Mouse (Mus musculus) adrenal gland, adult 18-20 months (tissue): ENCODE measurements around the gene Srebf1. TPM values are rescaled to one million over a fixed set of nuclear protein-coding genes. Genes with fewer than 3 reads are reported as not detected.
A peak's percentile ranks its signal among the peaks of the same experiment; 100 is the strongest.

Source experiments
- DNase-seq, 2 experiments: peaks; one replicate each; pipeline ENCODE4 v3.0.0; 2021 to 2022; ENCODE audit warnings: low spot score in 2 of 2
- total RNA-seq, 2 experiments: library from RNA; stranded (reverse); gene quantifications; 1 replicate in 1 of 2; 2 replicates in 1 of 2; pipeline ENCODE4 v1.2.3; 2021

Srebf1 gene
- total RNA-seq, 2 experiments from 2014 or later: 141 to 185 TPM

DNA sequence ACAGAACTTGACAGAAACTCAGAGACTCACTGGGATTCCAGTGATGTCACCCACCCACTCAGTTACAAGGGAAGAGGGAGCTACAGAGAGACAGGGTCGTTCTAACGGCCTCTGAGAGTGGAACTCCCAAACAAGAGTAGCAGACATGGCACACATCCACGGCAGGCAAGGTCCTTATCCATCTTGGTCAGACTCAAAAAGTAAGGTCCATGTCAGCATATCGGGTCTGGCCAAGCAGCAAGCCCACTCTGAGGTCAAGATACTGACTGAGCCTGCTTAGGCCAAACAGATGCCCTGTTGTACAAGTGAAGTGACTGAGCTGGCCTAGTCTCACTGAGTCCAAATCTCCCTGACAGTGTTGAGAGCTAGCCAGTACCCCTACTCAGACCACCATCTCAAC lies 13.7 kb downstream of the Srebf1 start:
- no peak for DNase-seq

DNA sequence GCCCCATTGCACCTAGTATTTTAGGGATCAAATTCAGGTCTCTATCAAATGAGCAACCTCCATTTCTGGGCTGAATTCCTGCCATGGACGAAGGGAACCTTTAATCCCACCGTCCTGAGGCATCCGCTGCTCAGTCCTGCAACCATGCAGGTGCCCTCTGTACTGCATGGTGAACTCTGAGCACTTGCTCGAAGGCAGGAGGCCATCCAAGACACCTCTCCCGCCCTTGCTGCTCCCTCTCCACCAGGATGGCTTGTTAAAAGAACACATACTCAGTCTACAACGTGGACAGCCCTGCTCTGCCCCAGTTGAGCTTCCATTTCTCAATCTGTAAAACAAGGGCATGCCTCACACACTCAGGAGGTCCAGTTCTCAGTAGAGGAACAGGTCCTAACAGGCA lies 14.2 kb downstream of the Srebf1 start:
- DNase-seq: no peak

DNA sequence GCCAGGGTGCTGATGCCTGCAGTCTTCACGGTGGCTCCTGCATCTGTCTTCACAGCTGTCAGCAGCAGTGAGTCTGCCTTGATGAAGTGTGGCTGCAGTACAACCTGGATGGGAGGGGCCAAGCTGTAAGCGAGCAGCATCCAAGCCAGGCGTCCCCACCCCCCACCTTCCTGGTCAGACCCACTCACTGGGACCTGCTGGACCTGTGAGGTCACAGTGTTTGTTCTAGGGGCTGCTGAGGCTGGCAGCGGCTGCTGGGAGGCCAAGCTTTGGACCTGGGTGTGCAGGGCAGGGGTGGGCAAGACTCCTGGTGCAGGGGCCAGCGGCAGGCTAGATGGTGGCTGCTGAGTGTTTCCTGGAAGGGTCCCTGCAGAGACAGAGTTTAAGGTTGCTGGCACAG lies 16.2 kb downstream of the Srebf1 start:
- DNase-seq: no peak

DNA sequence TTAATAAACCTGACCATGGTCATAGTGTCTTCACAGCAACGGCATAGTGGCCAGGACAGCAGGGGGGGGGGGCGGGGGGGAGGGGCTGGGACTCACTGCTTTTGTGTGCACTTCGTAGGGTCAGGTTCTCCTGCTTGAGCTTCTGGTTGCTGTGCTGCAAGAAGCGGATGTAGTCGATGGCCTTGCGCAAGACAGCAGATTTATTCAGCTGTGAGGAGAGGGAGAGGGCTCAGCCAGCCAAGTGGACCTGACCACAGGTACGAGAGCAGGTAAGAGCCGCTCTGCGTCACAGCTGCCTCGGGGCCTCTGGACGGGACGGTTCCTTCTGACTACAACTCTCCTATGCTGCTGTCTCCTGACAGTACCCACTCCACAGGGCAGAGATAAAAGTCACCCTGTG lies 17.4 kb downstream of the Srebf1 start:
- no peak for DNase-seq

DNA sequence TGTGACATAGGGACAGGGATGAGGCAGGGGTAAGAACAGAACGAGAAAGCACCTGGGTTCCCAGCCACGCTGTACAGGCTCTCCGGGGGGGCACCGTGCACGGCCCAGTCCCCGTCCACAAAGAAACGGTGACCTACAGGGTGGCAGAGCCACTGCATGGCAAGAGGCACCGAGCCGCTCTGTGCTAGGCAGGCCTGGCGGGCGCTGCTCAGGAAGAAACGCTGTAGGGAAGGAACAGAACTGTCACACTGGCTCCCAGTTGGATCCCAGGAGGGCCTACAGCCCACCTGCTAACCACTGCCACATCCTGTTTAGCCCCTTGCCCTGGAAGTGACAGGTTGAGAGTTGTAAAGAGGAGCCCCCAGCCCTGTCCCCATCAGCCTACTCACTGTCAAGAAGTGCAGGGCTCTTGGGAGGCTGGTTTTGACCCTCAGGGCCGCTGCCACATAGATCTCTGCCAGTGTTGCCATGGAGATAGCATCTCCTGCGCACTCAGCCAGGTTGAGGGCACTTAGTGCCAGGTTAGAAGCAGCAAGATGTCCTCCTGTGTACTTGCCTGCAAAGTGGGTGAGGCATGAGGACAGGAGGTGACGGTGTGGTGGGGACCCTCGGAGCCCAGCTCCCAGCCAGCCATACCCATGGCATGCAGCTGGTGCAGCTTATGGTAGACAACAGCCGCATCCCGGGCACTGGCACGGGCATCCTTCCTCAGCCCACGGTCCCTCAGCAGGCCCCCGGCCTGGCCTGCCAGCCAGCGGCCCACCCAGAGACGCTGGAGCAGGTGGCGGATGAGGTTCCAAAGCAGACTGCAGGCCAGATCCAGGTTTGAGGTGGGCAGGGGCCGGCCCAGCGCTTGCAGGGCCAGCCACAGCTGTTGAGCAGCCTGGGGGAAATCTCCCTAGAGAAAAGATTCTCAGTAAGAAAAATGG lies 19.4 kb downstream of the Srebf1 start:
- no peak for DNase-seq

DNA sequence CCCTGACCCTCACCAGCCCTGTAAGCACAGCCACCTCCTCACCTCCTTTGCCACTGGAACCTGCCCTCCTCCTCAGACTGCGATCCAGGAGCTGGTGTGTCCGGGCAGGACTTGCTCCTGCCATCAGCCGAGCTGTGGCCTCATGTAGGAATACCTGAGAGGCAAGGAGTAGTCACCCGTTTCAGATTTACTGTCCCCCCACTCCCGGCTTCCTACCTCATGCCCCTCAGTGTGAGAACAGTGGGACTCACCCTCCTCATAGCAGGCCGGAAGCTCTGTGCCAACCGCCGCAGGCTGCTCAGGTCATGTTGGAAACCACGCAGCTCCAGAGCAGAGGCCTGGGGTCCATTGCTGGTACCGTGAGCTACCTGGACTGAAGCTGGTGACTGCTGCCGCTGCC lies 22.0 kb downstream of the Srebf1 start:
- no peak for DNase-seq

DNA sequence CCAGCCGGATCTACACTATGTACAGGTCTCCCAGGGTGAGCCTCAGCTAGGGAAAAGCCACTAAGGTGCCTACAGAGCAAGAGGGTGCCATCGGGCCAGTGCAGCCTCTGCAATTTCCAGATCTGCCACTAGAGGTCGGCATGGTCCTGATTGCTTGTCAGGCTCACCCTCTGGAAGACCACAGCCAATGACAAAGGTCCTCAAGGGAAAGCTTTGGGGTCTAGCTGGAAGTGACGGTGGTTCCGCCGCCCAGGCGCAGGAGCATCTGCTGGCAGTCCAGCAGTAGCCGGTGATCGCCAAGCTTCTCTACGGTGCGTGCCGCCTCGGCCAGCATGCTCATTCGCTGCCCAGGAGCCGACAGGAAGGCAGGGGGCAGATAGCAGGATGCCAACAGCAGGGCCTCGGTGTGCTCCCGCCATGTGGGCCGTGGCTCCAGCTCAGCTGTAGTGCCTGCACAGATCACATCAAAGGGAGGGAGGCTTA lies 22.6 kb downstream of the Srebf1 start:
- peak; percentile 93 for DNase-seq

DNA sequence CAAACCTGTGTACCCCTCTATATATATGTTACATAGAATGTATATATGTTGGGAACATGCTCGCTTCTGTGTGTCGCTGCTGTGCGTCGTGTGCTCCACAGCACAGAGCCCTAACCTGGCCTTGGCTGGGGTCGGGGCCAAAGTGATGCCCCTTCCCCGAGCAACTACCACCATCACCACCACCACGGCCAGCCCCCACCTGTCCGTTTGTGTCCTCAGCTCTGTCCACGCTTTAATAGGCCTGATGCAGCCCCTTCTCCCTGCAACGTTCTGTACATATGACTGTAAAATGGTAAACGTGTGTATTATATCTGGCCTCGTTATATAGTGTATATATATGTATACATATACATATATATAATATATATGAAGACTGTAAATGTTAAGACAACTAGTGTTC lies 23.7 kb downstream of the Srebf1 start:
- no peak for DNase-seq

DNA sequence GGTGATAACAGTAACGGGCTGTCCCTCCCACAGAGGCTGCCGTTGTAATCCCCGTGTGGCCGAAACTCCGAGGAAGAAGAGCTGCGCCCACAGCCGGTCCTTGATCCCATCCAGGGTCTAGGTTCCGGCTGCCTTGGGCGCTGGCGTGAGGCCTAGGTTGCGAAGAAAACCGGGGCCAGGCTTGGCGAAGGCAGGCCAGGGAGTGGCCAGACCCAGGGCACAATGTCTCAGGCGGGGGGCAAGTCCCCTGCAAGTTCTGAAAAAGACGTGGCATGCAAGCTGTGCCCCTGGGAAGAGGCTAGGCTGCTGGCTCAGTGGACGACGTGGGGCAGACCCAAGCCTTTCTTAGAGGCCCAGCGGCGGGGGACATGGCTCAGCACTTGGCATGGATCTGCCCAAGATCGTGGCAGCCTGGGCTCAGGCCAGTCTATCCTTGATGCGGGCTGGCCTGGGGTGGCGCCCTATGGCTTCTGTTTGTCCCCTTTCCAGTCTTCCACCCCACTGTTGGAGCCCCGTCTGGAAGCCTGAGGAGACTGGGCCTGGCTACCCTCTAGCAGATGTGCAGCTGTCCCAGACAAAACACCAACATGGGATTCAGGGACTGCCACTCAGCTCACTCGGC lies 24.3 kb downstream of the Srebf1 start:
- no peak for DNase-seq

DNA sequence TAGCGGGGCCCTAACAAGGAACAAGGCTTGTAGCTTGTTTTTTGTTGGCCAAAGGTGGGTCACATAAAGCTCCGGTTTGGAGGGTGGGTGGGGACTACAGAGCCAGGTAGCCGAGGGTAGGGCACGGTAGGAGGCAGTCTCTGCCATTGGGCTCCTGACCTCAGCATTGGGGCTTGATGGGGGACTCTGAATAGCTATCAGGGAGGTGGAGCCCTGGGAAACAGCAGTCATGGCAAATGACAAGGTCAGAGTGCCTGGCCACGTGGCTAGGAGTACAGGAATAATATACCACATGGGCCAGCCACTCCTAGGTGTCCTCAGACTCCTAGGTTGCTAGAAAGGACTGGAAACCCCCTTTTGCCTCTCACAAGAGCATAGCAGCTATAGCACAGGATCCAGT lies 26.0 kb downstream of the Srebf1 start:
- DNase-seq: no peak

DNA sequence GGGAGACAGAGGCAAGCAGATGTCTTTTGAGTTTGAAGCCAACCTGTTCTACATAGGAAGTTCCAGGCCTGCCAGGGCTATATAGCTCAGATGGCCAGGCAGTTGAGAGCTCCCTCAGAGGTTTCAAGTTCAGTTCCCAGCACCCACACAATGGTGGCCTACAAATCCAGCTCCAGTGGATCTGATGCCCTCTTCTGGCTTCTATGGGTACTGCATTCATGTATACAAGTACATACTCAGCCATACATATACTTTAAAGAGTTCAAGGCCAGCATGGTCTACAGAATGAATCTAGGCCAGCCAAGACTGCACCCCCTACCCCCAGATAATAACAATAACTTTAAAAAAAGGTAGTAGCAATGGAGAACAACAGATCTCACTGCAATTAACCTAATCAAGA lies 27.3 kb downstream of the Srebf1 start:
- no peak for DNase-seq

DNA sequence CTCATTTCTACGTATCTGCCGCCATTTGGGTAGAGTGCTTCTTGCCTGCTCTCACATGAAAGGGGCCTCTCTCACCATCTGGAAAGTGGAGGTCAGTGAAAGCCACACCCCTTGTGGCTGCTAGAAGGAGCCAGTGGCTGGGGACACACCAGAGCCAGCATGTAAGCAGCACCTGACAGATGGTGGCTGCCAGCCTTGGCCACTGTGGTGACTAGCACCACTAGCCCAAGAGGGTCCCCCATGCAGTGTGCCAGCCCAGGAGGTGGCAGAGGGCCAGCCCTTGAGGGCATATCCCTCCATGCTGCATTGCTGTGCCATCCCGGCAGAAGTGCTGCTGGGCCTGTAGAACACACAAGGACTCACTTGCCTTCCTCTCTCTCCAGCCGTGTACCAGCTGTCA lies 28.8 kb downstream of the Srebf1 start:
- no peak for DNase-seq

DNA sequence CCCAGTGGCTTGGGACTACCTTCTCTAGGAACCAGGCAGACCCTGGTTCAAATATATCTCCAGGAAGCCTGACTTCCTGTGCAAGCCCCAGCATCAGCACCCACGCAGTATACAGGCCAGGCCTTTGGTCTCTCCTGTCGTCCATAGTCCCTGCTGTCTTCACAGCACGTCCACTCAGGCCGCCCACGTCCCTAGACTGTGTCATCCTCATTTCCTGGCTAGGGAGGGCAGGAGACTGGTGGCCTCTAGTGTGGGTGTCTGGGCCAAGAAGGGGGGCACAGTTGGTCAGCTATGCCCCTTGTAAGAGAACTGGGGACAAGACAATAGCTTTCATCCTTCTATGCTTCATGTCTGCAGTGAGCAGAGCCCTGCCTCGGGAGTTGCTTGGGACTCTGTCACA lies 29.8 kb downstream of the Srebf1 start:
- no peak for DNase-seq

DNA sequence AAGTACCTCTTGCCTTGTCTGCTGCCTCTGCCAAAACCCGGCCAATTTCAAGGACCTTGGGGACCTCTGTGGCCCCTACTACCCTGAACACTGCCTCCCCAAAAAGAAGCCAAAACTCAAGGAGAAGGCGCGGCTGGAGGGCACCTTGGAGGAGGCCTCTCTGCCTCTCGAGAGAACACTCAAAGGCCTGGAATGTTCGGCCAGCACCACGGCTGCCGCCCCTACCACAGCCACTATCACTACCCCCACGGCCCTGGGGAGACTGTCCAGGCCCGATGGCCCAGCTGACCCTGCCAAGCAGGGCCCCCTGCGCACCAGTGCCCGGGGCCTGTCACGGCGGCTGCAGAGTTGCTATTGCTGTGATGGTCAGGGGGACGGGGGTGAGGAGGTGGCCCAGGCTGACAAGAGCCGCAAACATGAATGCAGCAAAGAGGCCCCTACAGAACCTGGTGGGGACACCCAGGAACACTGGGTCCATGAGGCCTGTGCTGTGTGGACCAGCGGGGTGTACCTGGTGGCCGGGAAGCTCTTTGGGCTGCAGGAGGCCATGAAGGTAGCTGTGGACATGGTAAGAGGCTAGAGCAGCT lies 32.2 kb downstream of the Srebf1 start:
- DNase-seq: no peak

DNA sequence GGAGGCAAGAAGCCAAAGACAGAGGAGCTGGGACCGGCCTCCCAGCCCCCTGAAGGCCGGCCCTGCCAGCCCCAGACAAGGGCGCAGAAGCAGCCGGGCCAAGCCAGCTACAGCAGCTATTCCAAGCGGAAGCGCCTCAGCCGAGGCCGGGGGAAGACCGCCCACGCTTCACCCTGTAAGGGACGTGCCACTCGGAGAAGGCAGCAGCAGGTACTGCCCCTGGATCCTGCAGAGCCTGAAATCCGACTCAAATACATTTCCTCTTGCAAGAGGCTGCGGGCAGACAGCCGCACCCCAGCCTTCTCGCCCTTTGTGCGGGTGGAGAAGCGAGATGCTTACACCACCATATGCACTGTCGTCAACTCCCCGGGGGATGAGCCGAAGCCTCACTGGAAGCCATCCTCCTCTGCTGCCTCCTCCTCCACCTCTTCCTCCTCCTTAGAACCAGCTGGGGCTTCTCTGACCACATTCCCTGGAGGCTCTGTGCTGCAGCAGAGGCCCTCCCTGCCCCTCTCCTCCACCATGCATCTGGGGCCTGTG lies 32.8 kb downstream of the Srebf1 start:
- DNase-seq: no peak

DNA sequence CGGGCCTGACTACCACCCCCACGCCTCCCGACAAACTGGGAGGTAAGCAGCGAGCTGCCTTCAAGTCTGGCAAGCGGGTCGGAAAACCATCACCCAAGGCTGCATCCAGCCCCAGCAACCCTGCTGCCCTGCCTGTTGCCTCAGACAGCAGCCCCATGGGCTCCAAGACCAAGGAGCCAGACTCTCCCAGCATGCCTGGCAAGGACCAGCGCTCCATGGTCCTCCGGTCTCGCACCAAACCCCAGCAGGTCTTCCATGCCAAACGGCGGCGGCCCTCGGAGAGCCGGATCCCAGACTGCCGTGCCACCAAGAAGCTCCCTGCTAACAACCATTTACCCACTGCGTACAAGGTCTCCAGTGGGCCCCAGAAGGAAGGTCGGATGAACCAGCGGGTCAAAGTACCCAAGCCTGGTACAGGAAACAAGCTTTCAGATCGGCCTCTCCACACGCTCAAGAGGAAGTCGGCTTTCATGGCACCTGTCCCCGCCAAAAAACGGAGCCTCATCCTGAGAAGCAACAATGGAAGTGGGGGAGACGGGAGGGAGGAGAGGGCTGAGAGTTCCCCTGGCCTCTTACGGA lies 34.0 kb downstream of the Srebf1 start:
- no peak for DNase-seq

DNA sequence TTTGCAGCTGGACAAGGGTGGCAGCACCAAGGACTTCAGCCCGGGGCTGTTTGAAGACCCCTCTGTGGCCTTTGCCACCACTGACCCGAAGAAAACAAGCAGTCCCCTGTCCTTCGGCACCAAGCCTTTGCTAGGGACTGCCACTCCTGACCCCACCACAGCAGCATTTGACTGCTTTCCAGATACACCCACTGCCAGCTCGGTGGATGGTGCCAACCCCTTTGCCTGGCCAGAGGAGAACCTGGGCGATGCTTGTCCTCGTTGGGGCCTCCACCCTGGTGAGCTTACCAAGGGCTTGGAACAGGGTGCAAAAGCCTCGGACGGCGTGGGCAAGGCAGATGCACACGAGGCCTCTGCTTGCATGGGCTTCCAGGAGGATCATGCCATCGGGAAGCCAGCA lies 35.3 kb downstream of the Srebf1 start:
- no peak for DNase-seq

DNA sequence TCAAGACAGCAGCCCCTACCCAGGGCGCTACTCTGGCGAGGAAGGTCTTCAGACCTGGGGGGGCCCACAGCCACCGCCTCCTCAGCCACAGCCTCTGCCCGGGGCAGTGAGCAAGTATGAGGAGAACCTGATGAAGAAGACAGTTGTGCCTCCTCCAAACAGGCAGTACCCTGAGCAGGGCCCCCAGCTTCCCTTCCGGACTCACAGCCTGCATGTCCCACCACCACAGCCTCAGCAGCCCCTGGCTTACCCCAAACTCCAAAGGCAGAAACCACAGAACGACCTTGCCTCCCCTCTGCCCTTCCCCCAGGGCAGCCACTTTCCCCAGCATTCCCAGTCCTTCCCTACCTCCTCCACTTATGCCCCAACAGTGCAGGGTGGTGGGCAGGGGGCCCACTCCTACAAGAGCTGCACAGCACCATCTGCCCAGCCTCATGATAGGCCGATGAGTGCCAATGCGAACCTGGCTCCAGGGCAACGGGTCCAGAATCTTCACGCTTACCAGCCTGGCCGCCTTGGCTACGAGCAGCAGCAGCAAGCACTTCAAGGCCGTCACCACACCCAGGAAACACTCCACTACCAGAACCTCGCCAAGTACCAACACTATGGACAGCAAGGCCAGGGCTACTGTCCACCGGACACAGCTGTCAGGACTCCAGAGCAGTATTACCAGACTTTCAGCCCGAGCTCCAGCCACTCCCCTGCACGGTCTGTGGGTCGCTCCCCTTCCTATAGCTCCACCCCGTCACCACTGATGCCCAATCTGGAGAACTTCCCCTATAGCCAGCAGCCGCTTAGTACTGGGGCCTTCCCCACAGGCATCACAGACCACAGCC lies 36.8 kb downstream of the Srebf1 start:
- no peak for DNase-seq

DNA sequence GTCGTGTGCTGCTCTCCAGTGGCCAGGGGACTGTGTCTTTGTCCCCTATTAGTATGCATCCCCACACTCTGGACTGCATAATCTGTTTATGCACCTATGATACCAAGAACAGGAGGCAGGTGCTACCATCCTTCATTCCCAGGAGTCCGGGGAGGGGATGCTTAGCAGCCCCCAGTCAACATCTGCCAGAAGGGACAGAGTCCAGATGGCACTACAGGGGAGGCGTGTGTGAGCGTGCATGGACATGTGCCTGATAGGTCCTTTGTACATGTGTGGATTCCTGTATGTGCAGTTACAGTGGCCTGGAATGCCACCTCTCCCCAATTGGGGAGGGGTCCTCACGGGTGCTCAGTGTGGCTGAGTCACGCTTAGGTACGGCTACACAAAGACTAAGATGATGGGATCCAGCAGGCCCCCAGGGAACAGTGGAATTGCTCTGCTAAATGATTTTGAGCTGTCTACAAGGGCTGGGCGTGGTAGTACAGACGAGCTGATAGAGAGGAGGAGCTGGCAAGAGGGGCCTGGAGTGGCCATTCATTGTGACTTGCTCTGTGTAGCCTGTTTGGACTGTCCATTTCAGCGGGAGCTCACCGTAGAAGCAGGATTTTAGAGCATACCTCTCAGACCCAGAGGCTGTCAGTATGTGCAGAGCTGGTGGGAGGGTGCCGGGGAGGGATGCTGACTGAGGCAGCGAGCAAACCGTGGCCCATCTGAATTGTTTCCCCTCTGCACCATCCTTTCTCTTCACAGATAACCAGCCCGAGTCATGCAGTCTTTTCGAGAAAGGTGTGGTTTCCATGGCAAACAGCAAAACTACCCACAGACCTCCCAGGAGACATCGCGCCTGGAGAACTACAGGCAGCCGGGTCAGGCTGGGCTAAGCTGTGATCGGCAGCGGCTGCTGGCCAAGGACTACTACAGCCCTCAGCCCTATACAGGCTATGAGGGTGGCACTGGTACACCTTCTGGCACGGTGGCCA lies 37.7 kb downstream of the Srebf1 start:
- no peak for DNase-seq
